Mouse (Mus musculus) hindbrain, embryonic 16.5 days (tissue): Measurements from ENCODE around the gene Nod1. TPM values are rescaled to one million over a fixed set of nuclear protein-coding genes. Genes with fewer than 3 reads are reported as not detected.

Experiments
- ATAC-seq: fragments of 200-750 bp; cut with Nextera tagmentation; 2 replicates; pipeline ENCODE4 v1.8.0; 2017; ENCODE audit warnings: moderate TSS enrichment, moderate library complexity
- H3K27ac ChIP-seq: fragments of 300-500 bp; sonication (generic); 2 replicates; pipeline ENCODE4 v1.5.1; 2014; ENCODE audit warnings: low read depth, mild to moderate bottlenecking, control low read depth, low read length, moderate library complexity
- H3K27me3 ChIP-seq: fragments of 300-500 bp; sonication (generic); replicated peaks from 2 replicates; pipeline ENCODE4 v1.6.1; 2014; ENCODE audit warnings: low read length; ENCODE audit not compliant: control insufficient read depth, insufficient read depth
- H3K36me3 ChIP-seq: fragments of 300-500 bp; sonication (generic); 2 replicates; pipeline ENCODE4 v1.6.1; 2014; ENCODE audit warnings: mild to moderate bottlenecking, low read length, moderate library complexity, mixed read lengths; ENCODE audit not compliant: control insufficient read depth, insufficient read depth
- H3K4me1 ChIP-seq: fragments of 300-500 bp; sonication (generic); 2 replicates; pipeline ENCODE4 v1.6.1; 2014; ENCODE audit warnings: low read depth, low read length; ENCODE audit not compliant: control insufficient read depth, insufficient read depth
- H3K4me2 ChIP-seq: fragments of 300-500 bp; sonication (generic); 2 replicates; pipeline ENCODE4 v1.6.1; 2014; ENCODE audit warnings: mild to moderate bottlenecking, low read length, control low read depth, moderate library complexity
- H3K4me3 ChIP-seq: fragments of 300-500 bp; sonication (generic); 2 replicates; pipeline ENCODE4 v1.5.1; 2014; ENCODE audit warnings: mild to moderate bottlenecking, low read length, control low read depth, moderate library complexity
- H3K9ac ChIP-seq: fragments of 300-500 bp; sonication (generic); 2 replicates; pipeline ENCODE4 v1.6.1; 2014; ENCODE audit warnings: low read depth, mild to moderate bottlenecking, control low read depth, low read length, moderate library complexity
- H3K9me3 ChIP-seq: fragments of 300-500 bp; sonication (generic); 2 replicates; pipeline ENCODE4 v1.6.1; 2014; ENCODE audit warnings: mild to moderate bottlenecking, low read length, moderate library complexity; ENCODE audit not compliant: control insufficient read depth
- WGBS: fragments of 180-500 bp; shearing (Covaris S2); extraction: QIAGEN DNeasy Blood & Tissue Kit; methylation state at CpG from one replicate; pipeline ENCODE4 v1.1.7; 2014; 5-methylcytosine and 5-hydroxymethylcytosine counted together
- polyA plus RNA-seq: library from polyadenylated mRNA; unstranded; fragments of >200 nt; fragmentation: Nextera tagmentation; extraction: Ambion mirVana; gene quantifications from 2 replicates; pipeline ENCODE4 v1.2.1, GENCODE M21; 2015

Gene Nod1
- polyA plus RNA-seq, 1 experiment from 2014 or later, result 3.1 TPM

GRCm38 (mm10) chr6:54925736-54926440 is 46.5 kb downstream of the Nod1 start:
- Histone ChIP-seq H3K4me3 (no peak overlapping the region), H3K27me3 (no peaks in the 10 kb centered on the region), H3K9ac (no peak overlapping the region), H3K4me2 (no peak overlapping the region), H3K4me1 (no peaks in the 10 kb centered on the region), H3K36me3 (no peaks in the 10 kb centered on the region), H3K9me3 (no peaks in the 10 kb centered on the region), H3K27ac (no peak overlapping the region)
- WGBS, result 80% methylated on average over 7 of the region's 7 CpGs
- no peak for ATAC-seq

GRCm38 (mm10) chr6:54924538-54924937 is 47.9 kb downstream of the Nod1 start:
- Histone ChIP-seq H3K27ac (no peak overlapping the region), H3K36me3 (no peaks in the 10 kb centered on the region), H3K4me3 (no peak overlapping the region), H3K27me3 (no peaks in the 10 kb centered on the region), H3K4me2 (no peak overlapping the region), H3K9ac (no peak overlapping the region), H3K9me3 (no peaks in the 10 kb centered on the region), H3K4me1 (no peaks in the 10 kb centered on the region)
- WGBS, result 94% methylated on average over 16 of the region's 16 CpGs
- no peak for ATAC-seq

- H3K9ac ChIP-seq, result no peak overlapping the region
- no peak overlapping the region for H3K4me2 ChIP-seq
- H3K4me1 ChIP-seq, result no peaks in the 10 kb centered on the region
- no peaks in the 10 kb centered on the region for H3K36me3 ChIP-seq
- no peaks in the 10 kb centered on the region for H3K27me3 ChIP-seq
- H3K27ac ChIP-seq, result no peak overlapping the region
- 90% methylated on average over 5 of the region's 5 CpGs for WGBS
- no peak overlapping the region for H3K4me3 ChIP-seq
- H3K9me3 ChIP-seq, result no peaks in the 10 kb centered on the region
- no peak for ATAC-seq
These were observed 53.9 kb downstream of the Nod1 start for GRCm38 (mm10) chr6:54918521-54918920.

- Histone ChIP-seq H3K36me3 (no peaks in the 10 kb centered on the region), H3K27me3 (no peaks in the 10 kb centered on the region), H3K4me3 (no peak overlapping the region), H3K9ac (no peak overlapping the region), H3K9me3 (no peaks in the 10 kb centered on the region), H3K27ac (no peak overlapping the region), H3K4me1 (no peaks in the 10 kb centered on the region), H3K4me2 (no peak overlapping the region)
- ATAC-seq, result no peak
- WGBS, result 46% methylated on average over 4 of the region's 4 CpGs
These were observed 54.9 kb downstream of the Nod1 start for GRCm38 (mm10) chr6:54917523-54917922.

- no peaks in the 10 kb centered on the region for H3K4me1 ChIP-seq
- H3K4me2 ChIP-seq, result no peak overlapping the region
- no peak overlapping the region for H3K9ac ChIP-seq
- H3K4me3 ChIP-seq, result no peak overlapping the region
- no peak for ATAC-seq
- no peaks in the 10 kb centered on the region for H3K9me3 ChIP-seq
- no peaks in the 10 kb centered on the region for H3K36me3 ChIP-seq
- H3K27ac ChIP-seq, result no peak overlapping the region
- H3K27me3 ChIP-seq, result no peaks in the 10 kb centered on the region
- 78% methylated on average over 4 of the region's 4 CpGs for WGBS
These were observed 55.5 kb downstream of the Nod1 start for GRCm38 (mm10) chr6:54916941-54917340.

GRCm38 (mm10) chr6:54916163-54916562 is 56.2 kb downstream of the Nod1 start:
- H3K27me3 ChIP-seq, result no peaks in the 10 kb centered on the region
- no peaks in the 10 kb centered on the region for H3K4me1 ChIP-seq
- no peak overlapping the region for H3K27ac ChIP-seq
- ATAC-seq, result no peak
- no peak overlapping the region for H3K4me2 ChIP-seq
- no peak overlapping the region for H3K4me3 ChIP-seq
- no peaks in the 10 kb centered on the region for H3K36me3 ChIP-seq
- WGBS, result 62% methylated on average over 4 of the region's 4 CpGs
- H3K9me3 ChIP-seq, result no peaks in the 10 kb centered on the region
- no peak overlapping the region for H3K9ac ChIP-seq

- WGBS, result 96% methylated on average over 4 of the region's 4 CpGs
- Histone ChIP-seq H3K9me3 (no peaks in the 10 kb centered on the region), H3K4me3 (no peak overlapping the region)
These were observed 57.4 kb downstream of the Nod1 start for GRCm38 (mm10) chr6:54914977-54915376.

GRCm38 (mm10) chr6:54906053-54907040 is 66.1 kb downstream of the Nod1 start:
- Histone ChIP-seq H3K4me2 (no peak overlapping the region), H3K4me3 (no peak overlapping the region), H3K4me1 (no peaks in the 10 kb centered on the region), H3K9ac (no peak overlapping the region), H3K27ac (no peak overlapping the region), H3K36me3 (no peaks in the 10 kb centered on the region), H3K9me3 (no peaks in the 10 kb centered on the region), H3K27me3 (no peaks in the 10 kb centered on the region)
- WGBS, result 88% methylated on average over 10 of the region's 10 CpGs
- ATAC-seq, result peak; percentile 74

More at GRCm38 (mm10) chr6:54914977-54915376, 57.4 kb downstream of the Nod1 start:
- Histone ChIP-seq H3K9ac (no peak overlapping the region), H3K27ac (no peak overlapping the region), H3K4me1 (no peaks in the 10 kb centered on the region), H3K36me3 (no peaks in the 10 kb centered on the region), H3K27me3 (no peaks in the 10 kb centered on the region), H3K4me2 (no peak overlapping the region)
- no peak for ATAC-seq

GRCm38 (mm10) chr6:54902547-54902946 is 69.9 kb downstream of the Nod1 start:
- no peak overlapping the region for H3K4me2 ChIP-seq
- no peak overlapping the region for H3K27ac ChIP-seq
- ATAC-seq, result no peak
- H3K36me3 ChIP-seq, result no peaks in the 10 kb centered on the region
- no peaks in the 10 kb centered on the region for H3K4me1 ChIP-seq
- no peaks in the 10 kb centered on the region for H3K9me3 ChIP-seq
- H3K27me3 ChIP-seq, result no peaks in the 10 kb centered on the region
- H3K9ac ChIP-seq, result no peak overlapping the region
- 85% methylated on average over 2 of the region's 2 CpGs for WGBS
- H3K4me3 ChIP-seq, result no peak overlapping the region
